In genomic region chr9:44361931-44362330, GRCm38 (mm10) we compare ENCODE assay signal across 7 mouse cellular contexts. TPM values are rescaled to one million over a fixed set of nuclear protein-coding genes. Genes with fewer than 3 reads are reported as not detected.
DNase-seq lines count a peak whose midpoint lies in the region; ATAC-seq and TF ChIP-seq lines count a peak whose summit lies in the region.
"Not testable (repeated sequence)": the region's sequence is repeated elsewhere in the genome, so short reads cannot be mapped to it uniquely, and the experiment has no call there.

No protein-coding gene starts in this region.

- DNase-seq in hindbrain, embryonic 10.5 days (ENCODE audit: low spot score); liver, embryonic 11.5 days (ENCODE audit: low spot score); midbrain, embryonic 10.5 days (ENCODE audit: low spot score): not testable (repeated sequence)

- H3K4me2 ChIP-seq in forebrain, embryonic 15.5 days (replicated peaks): peak overlapping the region; percentile 86
- H3K4me2 ChIP-seq in kidney, embryonic 14.5 days (replicated peaks; ENCODE audit: low read depth, low read length): peak overlapping the region; percentile 65
- H3K4me2 ChIP-seq in liver, embryonic 11.5 days: peak overlapping the region; percentile 52
- peak overlapping the region; percentile 67 for H3K4me2 ChIP-seq in neural tube, embryonic 15.5 days

- H3K9me3 ChIP-seq in forebrain, embryonic 15.5 days; hindbrain, embryonic 10.5 days; kidney, embryonic 14.5 days (ENCODE audit: control insufficient read depth, low read length); liver, embryonic 11.5 days (ENCODE audit: control insufficient read depth, low read length); midbrain, embryonic 10.5 days (replicated peaks); neural tube, embryonic 15.5 days (replicated peaks): not testable (repeated sequence)

- not testable (repeated sequence) for TF ChIP-seq POLR2A in cortical plate, adult 2 months (IDR thresholded peaks at IDR 0.05; ENCODE audit: extremely low read depth, insufficient read depth, low read length)

- not testable (repeated sequence) for TF ChIP-seq CTCF in cortical plate, adult 2 months (IDR thresholded peaks at IDR 0.05; ENCODE audit: extremely low read depth, insufficient read depth, low read length)

- H3K27me3 ChIP-seq in forebrain, embryonic 15.5 days; hindbrain, embryonic 10.5 days (ENCODE audit: insufficient read depth, poor library complexity, severe bottlenecking); kidney, embryonic 14.5 days (ENCODE audit: control insufficient read depth, insufficient read depth, low read length); liver, embryonic 11.5 days (replicated peaks; ENCODE audit: control insufficient read depth, insufficient read depth, low read length); midbrain, embryonic 10.5 days (ENCODE audit: low read depth, poor library complexity, severe bottlenecking); neural tube, embryonic 15.5 days (replicated peaks): not testable (repeated sequence)

- H3K36me3 ChIP-seq in forebrain, embryonic 15.5 days: peaks cover 26% of the 10 kb centered on the region
- H3K36me3 ChIP-seq in hindbrain, embryonic 10.5 days: peaks cover 29% of the 10 kb centered on the region
- peaks cover 24% of the 10 kb centered on the region for H3K36me3 ChIP-seq in kidney, embryonic 14.5 days (ENCODE audit: control insufficient read depth, insufficient read depth, low read length)
- H3K36me3 ChIP-seq in liver, embryonic 11.5 days (ENCODE audit: control insufficient read depth, insufficient read depth, low read length): peaks cover 13% of the 10 kb centered on the region; the same call in 1 of the 2 replicates
- peaks cover 29% of the 10 kb centered on the region for H3K36me3 ChIP-seq in midbrain, embryonic 10.5 days
- peaks cover 25% of the 10 kb centered on the region for H3K36me3 ChIP-seq in neural tube, embryonic 15.5 days

- WGBS in forebrain, embryonic 15.5 days: 46% methylated on average over 4 of the region's 4 CpGs
- WGBS in hindbrain, embryonic 10.5 days: 39% methylated on average over 4 of the region's 4 CpGs
- WGBS in kidney, embryonic 14.5 days: 45% methylated on average over 4 of the region's 4 CpGs
- WGBS in liver, embryonic 11.5 days: 34% methylated on average over 4 of the region's 4 CpGs
- WGBS in midbrain, embryonic 10.5 days: 50% methylated on average over 4 of the region's 4 CpGs
- WGBS in neural tube, embryonic 15.5 days: 40% methylated on average over 4 of the region's 4 CpGs

- H3K9ac ChIP-seq in forebrain, embryonic 15.5 days (replicated peaks): peak overlapping the region; percentile 92
- peak overlapping the region; percentile 65; the same call in 1 of the 2 replicates for H3K9ac ChIP-seq in kidney, embryonic 14.5 days (ENCODE audit: low read depth, low read length)
- H3K9ac ChIP-seq in liver, embryonic 11.5 days (ENCODE audit: low read depth, low read length): not testable (repeated sequence)
- H3K9ac ChIP-seq in neural tube, embryonic 15.5 days (replicated peaks): peak overlapping the region; percentile 62; the same call in 1 of the 2 replicates

- ATAC-seq in forebrain, embryonic 15.5 days (replicated peaks): 0 out of 2 replicates have a peak, but pooled peaks have one; percentile 19
- 0 out of 2 replicates have a peak, but pooled peaks have one; percentile 9 for ATAC-seq in kidney, embryonic 14.5 days (ENCODE audit: low FRiP score, low TSS enrichment)
- ATAC-seq in liver, embryonic 11.5 days (replicated peaks; ENCODE audit: low FRiP score): peak; percentile 10; the same call in 1 of the 2 replicates
- peak; percentile 39; the same call in 1 of the 2 replicates for ATAC-seq in neural tube, embryonic 15.5 days (ENCODE audit: low FRiP score)

- peak overlapping the region; percentile 80 for H3K4me3 ChIP-seq in cortical plate, adult 2 months (ENCODE audit: insufficient read depth, low read length)
- peak overlapping the region; percentile 90 for H3K4me3 ChIP-seq in forebrain, embryonic 15.5 days
- peak overlapping the region; percentile 90 for H3K4me3 ChIP-seq in hindbrain, embryonic 10.5 days
- H3K4me3 ChIP-seq in kidney, embryonic 14.5 days (ENCODE audit: low read length): peak overlapping the region; percentile 68
- H3K4me3 ChIP-seq in liver, embryonic 11.5 days (ENCODE audit: low read depth, low read length): peak overlapping the region; percentile 80
- peak overlapping the region; percentile 77 for H3K4me3 ChIP-seq in midbrain, embryonic 10.5 days
- peak overlapping the region; percentile 57 for H3K4me3 ChIP-seq in neural tube, embryonic 15.5 days (replicated peaks)

- H3K27ac ChIP-seq in cortical plate, adult 2 months (ENCODE audit: insufficient read depth, low read length): not testable (repeated sequence)
- H3K27ac ChIP-seq in forebrain, embryonic 15.5 days (replicated peaks): peak overlapping the region; percentile 85
- peak overlapping the region; percentile 91 for H3K27ac ChIP-seq in hindbrain, embryonic 10.5 days
- peak overlapping the region; percentile 7; the same call in 1 of the 2 replicates for H3K27ac ChIP-seq in kidney, embryonic 14.5 days (ENCODE audit: low read depth, low read length)
- peak overlapping the region; percentile 52 for H3K27ac ChIP-seq in liver, embryonic 11.5 days (ENCODE audit: low read depth, low read length)
- H3K27ac ChIP-seq in midbrain, embryonic 10.5 days (replicated peaks): peak overlapping the region; percentile 85
- peak overlapping the region; percentile 68 for H3K27ac ChIP-seq in neural tube, embryonic 15.5 days (replicated peaks)

- H3K4me1 ChIP-seq in cortical plate, adult 2 months (ENCODE audit: control insufficient read depth, insufficient read depth, low read length); hindbrain, embryonic 10.5 days (replicated peaks); kidney, embryonic 14.5 days (ENCODE audit: control insufficient read depth, insufficient read depth, low read length); liver, embryonic 11.5 days (replicated peaks; ENCODE audit: control insufficient read depth, insufficient read depth, low read length); midbrain, embryonic 10.5 days: not testable (repeated sequence)
- peaks cover 13% of the 10 kb centered on the region for H3K4me1 ChIP-seq in forebrain, embryonic 15.5 days
- peaks cover 11% of the 10 kb centered on the region for H3K4me1 ChIP-seq in neural tube, embryonic 15.5 days

RNA-seq across cellular contexts. Expression of gene Vps11, which starts 0.5 kb away (rescaled TPM):
- 42.2 and 43.2 TPM in 2 replicates for polyA plus RNA-seq in cortical plate, adult 2 months (2012; rRNA removed)
- polyA plus RNA-seq in forebrain, embryonic 15.5 days (2015; fragmentation: Nextera tagmentation; extraction: Ambion mirVana): 38.4 and 42.3 TPM in 2 replicates
- polyA plus RNA-seq in hindbrain, embryonic 10.5 days (2016; fragmentation: Nextera tagmentation; extraction: Ambion mirVana): 30.9 and 34.8 TPM in 2 replicates
- 18.0 and 28.1 TPM in 2 replicates for polyA plus RNA-seq in kidney, embryonic 14.5 days (2014; fragmentation: Nextera tagmentation; extraction: Ambion mirVana)
- 25.2 and 26.1 TPM in 2 replicates for polyA plus RNA-seq in liver, embryonic 11.5 days (2014; fragmentation: Nextera tagmentation; extraction: Ambion mirVana)
- 33.6 and 35.9 TPM in 2 replicates for polyA plus RNA-seq in midbrain, embryonic 10.5 days (2016; fragmentation: Nextera tagmentation; extraction: Ambion mirVana)
- 37.4 and 40.8 TPM in 2 replicates for polyA plus RNA-seq in neural tube, embryonic 15.5 days (2015; fragmentation: Nextera tagmentation; extraction: Ambion mirVana)

RNA-seq across cellular contexts. Expression of gene Hyou1, which starts 17.4 kb away (rescaled TPM):
- 55.4 and 56.7 TPM in 2 replicates for polyA plus RNA-seq in cortical plate, adult 2 months (2012; rRNA removed)
- 21.6 and 22.0 TPM in 2 replicates for polyA plus RNA-seq in forebrain, embryonic 15.5 days (2015; fragmentation: Nextera tagmentation; extraction: Ambion mirVana)
- 35.8 and 39.4 TPM in 2 replicates for polyA plus RNA-seq in hindbrain, embryonic 10.5 days (2016; fragmentation: Nextera tagmentation; extraction: Ambion mirVana)
- polyA plus RNA-seq in kidney, embryonic 14.5 days (2014; fragmentation: Nextera tagmentation; extraction: Ambion mirVana): 23.2 and 45.2 TPM in 2 replicates
- polyA plus RNA-seq in liver, embryonic 11.5 days (2014; fragmentation: Nextera tagmentation; extraction: Ambion mirVana): 37.1 and 37.7 TPM in 2 replicates
- polyA plus RNA-seq in midbrain, embryonic 10.5 days (2016; fragmentation: Nextera tagmentation; extraction: Ambion mirVana): 40.2 and 42.1 TPM in 2 replicates
- polyA plus RNA-seq in neural tube, embryonic 15.5 days (2015; fragmentation: Nextera tagmentation; extraction: Ambion mirVana): 26.5 and 30.8 TPM in 2 replicates

RNA-seq across cellular contexts. Expression of gene Hmbs, which starts 17.9 kb away (rescaled TPM):
- 30.5 and 31.2 TPM in 2 replicates for polyA plus RNA-seq in cortical plate, adult 2 months (2012; rRNA removed)
- 66.3 and 71.2 TPM in 2 replicates for polyA plus RNA-seq in forebrain, embryonic 15.5 days (2015; fragmentation: Nextera tagmentation; extraction: Ambion mirVana)
- 155 and 184 TPM in 2 replicates for polyA plus RNA-seq in hindbrain, embryonic 10.5 days (2016; fragmentation: Nextera tagmentation; extraction: Ambion mirVana)
- 123 and 136 TPM in 2 replicates for polyA plus RNA-seq in kidney, embryonic 14.5 days (2014; fragmentation: Nextera tagmentation; extraction: Ambion mirVana)
- 879 and 949 TPM in 2 replicates for polyA plus RNA-seq in liver, embryonic 11.5 days (2014; fragmentation: Nextera tagmentation; extraction: Ambion mirVana)
- 168 and 189 TPM in 2 replicates for polyA plus RNA-seq in midbrain, embryonic 10.5 days (2016; fragmentation: Nextera tagmentation; extraction: Ambion mirVana)
- 58.3 and 62.5 TPM in 2 replicates for polyA plus RNA-seq in neural tube, embryonic 15.5 days (2015; fragmentation: Nextera tagmentation; extraction: Ambion mirVana)

RNA-seq across cellular contexts. Expression of gene H2afx, which starts 27.4 kb away (rescaled TPM):
- 64.8 and 68.3 TPM in 2 replicates for polyA plus RNA-seq in cortical plate, adult 2 months (2012; rRNA removed)
- polyA plus RNA-seq in forebrain, embryonic 15.5 days (2015; fragmentation: Nextera tagmentation; extraction: Ambion mirVana): 232 and 253 TPM in 2 replicates
- 548 and 554 TPM in 2 replicates for polyA plus RNA-seq in hindbrain, embryonic 10.5 days (2016; fragmentation: Nextera tagmentation; extraction: Ambion mirVana)
- polyA plus RNA-seq in kidney, embryonic 14.5 days (2014; fragmentation: Nextera tagmentation; extraction: Ambion mirVana): 413 and 421 TPM in 2 replicates
- polyA plus RNA-seq in liver, embryonic 11.5 days (2014; fragmentation: Nextera tagmentation; extraction: Ambion mirVana): 250 TPM in 2 replicates
- 531 and 532 TPM in 2 replicates for polyA plus RNA-seq in midbrain, embryonic 10.5 days (2016; fragmentation: Nextera tagmentation; extraction: Ambion mirVana)
- 108 and 149 TPM in 2 replicates for polyA plus RNA-seq in neural tube, embryonic 15.5 days (2015; fragmentation: Nextera tagmentation; extraction: Ambion mirVana)

RNA-seq across cellular contexts. Expression of gene Slc37a4, which starts 34.7 kb away (rescaled TPM):
- polyA plus RNA-seq in cortical plate, adult 2 months (2012; rRNA removed): 49.9 and 58.8 TPM in 2 replicates
- 36.1 and 37.4 TPM in 2 replicates for polyA plus RNA-seq in forebrain, embryonic 15.5 days (2015; fragmentation: Nextera tagmentation; extraction: Ambion mirVana)
- polyA plus RNA-seq in hindbrain, embryonic 10.5 days (2016; fragmentation: Nextera tagmentation; extraction: Ambion mirVana): 20.8 and 28.9 TPM in 2 replicates
- polyA plus RNA-seq in kidney, embryonic 14.5 days (2014; fragmentation: Nextera tagmentation; extraction: Ambion mirVana): 29.9 and 37.8 TPM in 2 replicates
- 33.2 TPM in 2 replicates for polyA plus RNA-seq in liver, embryonic 11.5 days (2014; fragmentation: Nextera tagmentation; extraction: Ambion mirVana)
- polyA plus RNA-seq in midbrain, embryonic 10.5 days (2016; fragmentation: Nextera tagmentation; extraction: Ambion mirVana): 17.2 and 20.5 TPM in 2 replicates
- polyA plus RNA-seq in neural tube, embryonic 15.5 days (2015; fragmentation: Nextera tagmentation; extraction: Ambion mirVana): 61.3 and 69.8 TPM in 2 replicates
